Mouse (Mus musculus) spleen, adult 2 months (tissue): ENCODE results near the gene Abcg2.

Experiments used
- CTCF ChIP-seq: fragments of 200-500 bp; IDR thresholded peaks from 2 replicates; pipeline ENCODE4 v1.5.1; 2011; ENCODE audit warnings: mild to moderate bottlenecking, inconsistent platforms; ENCODE audit not compliant: insufficient read depth, insufficient read length, insufficient replicate concordance; ENCODE audit errors: extremely low read depth
- POLR2A ChIP-seq: fragments of 200-500 bp; IDR thresholded peaks from 2 replicates; pipeline ENCODE4 v1.6.1; 2011; ENCODE audit warnings: low read depth, low read length, inconsistent platforms

DNA sequence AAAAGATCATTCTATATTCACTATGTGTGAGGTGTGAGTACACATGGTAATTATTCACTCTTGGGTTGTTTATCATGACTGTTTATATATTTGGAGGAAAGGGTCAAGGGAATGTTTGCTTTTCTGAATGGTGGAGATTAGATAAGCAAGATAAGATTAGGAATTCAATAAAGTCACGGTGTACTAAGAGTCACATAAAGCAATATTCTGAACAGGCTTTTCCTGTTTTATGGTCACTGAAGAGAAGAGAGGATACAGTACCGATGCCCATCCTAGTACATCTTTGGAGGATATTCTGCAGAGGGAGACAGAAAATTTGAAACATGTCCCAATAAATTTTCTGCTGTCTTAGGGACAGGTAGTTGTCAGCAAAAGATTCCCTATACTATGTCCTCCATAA is 127.6 kb downstream of the Abcg2 start:
- TF ChIP-seq CTCF (no peak), POLR2A (no peak)
